Mouse (Mus musculus) monocyte, adult 59 days (primary cell): ENCODE data around the gene Gm1553. TPM values are rescaled to one million over a fixed set of nuclear protein-coding genes. Genes with fewer than 3 reads are reported as not detected.

Source experiments
- total RNA-seq, 2 experiments: library from RNA; stranded (reverse); gene quantifications; one replicate each; pipeline ENCODE4 v1.2.4; 2023

Gm1553 gene
- not detected for total RNA-seq

DNA sequence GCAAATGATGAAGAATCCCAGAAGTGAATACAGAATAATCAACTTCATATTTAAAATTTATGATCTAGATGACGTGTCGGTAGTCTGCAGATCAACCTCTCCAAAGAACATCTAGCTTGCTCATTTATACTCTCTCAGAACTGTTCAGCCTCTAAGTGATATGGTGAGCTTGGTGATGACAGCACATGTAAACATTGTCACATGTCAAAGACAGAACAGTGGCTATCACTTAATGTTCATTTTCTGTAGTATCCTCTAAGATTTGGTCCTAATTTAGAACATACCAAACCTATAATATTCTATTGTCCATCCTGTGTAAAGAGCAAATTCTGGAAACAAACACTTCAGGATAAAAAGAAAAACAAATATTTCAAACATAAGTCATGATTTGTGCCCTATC is at the start of gene Gm1553:
TSS of gene Gm1553 (minus strand) at position 101 of the 400 bp plus-strand sequence.

Other genes starting within 250 kb of the Gm1553 start
- gene 4932415D10Rik, start 176.0 kb downstream of the Gm1553 start, total RNA-seq, result not detected
- gene Gm4924, start 138.4 kb downstream of the Gm1553 start, total RNA-seq, result 1 to 10 TPM in 1 of 2 experiments, under 1 TPM in 1; 0.63 to 1.2 TPM
- 1 to 10 TPM; 5.7 to 7.3 TPM for gene 1190007I07Rik, start 130.6 kb upstream of the Gm1553 start, total RNA-seq
- gene Tdg, start 137.2 kb upstream of the Gm1553 start, total RNA-seq, result 10 to 100 TPM; 35.7 to 47.1 TPM
- gene Glt8d2, start 198.0 kb upstream of the Gm1553 start, total RNA-seq, result 1 to 10 TPM in 1 of 2 experiments, not detected in 1; 1.5 TPM
- gene Hcfc2, start 203.5 kb upstream of the Gm1553 start, total RNA-seq, result 10 to 100 TPM; 13.7 to 17.5 TPM